Mouse (Mus musculus): ENCODE measurements at regions not wholly inside any gene's neighbourhood (a gene's known extent, or its start where the extent isn't known, plus 50 kb on each side); places are given as distances from the start of the nearest gene placed in this dataset.
A peak's percentile ranks its signal among the peaks of the same experiment; 100 is the strongest.

- DNase-seq, result peak; percentile 23
These were observed 402.8 kb downstream of the Efnb2 start for GRCm38 (mm10) chr8:8258231-8258638.

GRCm38 (mm10) chr8:8256327-8256726 is 404.7 kb downstream of the Efnb2 start:
- no peak for DNase-seq

- DNase-seq, result no peak
These were observed 406.6 kb downstream of the Efnb2 start for GRCm38 (mm10) chr8:8254446-8254845.

GRCm38 (mm10) chr8:8244599-8244998 is 416.4 kb downstream of the Efnb2 start:
- no peak for DNase-seq

GRCm38 (mm10) chr8:8241755-8242501 is 419.1 kb downstream of the Efnb2 start:
- DNase-seq, result no peak

- DNase-seq, result no peak
These were observed 419.9 kb downstream of the Efnb2 start for GRCm38 (mm10) chr8:8241051-8241688.

- peak; percentile 54 for DNase-seq
These were observed 421.6 kb downstream of the Efnb2 start for GRCm38 (mm10) chr8:8239489-8239888.

GRCm38 (mm10) chr8:8238051-8238450 is 423.0 kb downstream of the Efnb2 start:
- DNase-seq, result no peak

- peak; percentile 8 for DNase-seq
These were observed 427.4 kb downstream of the Efnb2 start for GRCm38 (mm10) chr8:8233616-8234015.

- DNase-seq, result no peak
These were observed 427.9 kb downstream of the Efnb2 start for GRCm38 (mm10) chr8:8233156-8233555.

GRCm38 (mm10) chr8:8231996-8232632 is 428.9 kb downstream of the Efnb2 start:
- no peak for DNase-seq

GRCm38 (mm10) chr8:8231308-8231985 is 429.6 kb downstream of the Efnb2 start:
- DNase-seq, result peak; percentile 34

- no peak for DNase-seq
These were observed 435.0 kb downstream of the Efnb2 start for GRCm38 (mm10) chr8:8225994-8226393.

- peak; percentile 63 for DNase-seq
These were observed 435.7 kb downstream of the Efnb2 start for GRCm38 (mm10) chr8:8225175-8225830.

- no peak for DNase-seq
These were observed 440.5 kb downstream of the Efnb2 start for GRCm38 (mm10) chr8:8220395-8221031.

- DNase-seq, result no peak
These were observed 441.2 kb downstream of the Efnb2 start for GRCm38 (mm10) chr8:8219701-8220394.

- DNase-seq, result no peak
These were observed 468.0 kb downstream of the Efnb2 start for GRCm38 (mm10) chr8:8193036-8193435.

GRCm38 (mm10) chr8:8186046-8186445 is 475.0 kb downstream of the Efnb2 start:
- DNase-seq, result no peak

GRCm38 (mm10) chr8:8183233-8183622 is 477.8 kb downstream of the Efnb2 start:
- no peak for DNase-seq

- no peak for DNase-seq
These were observed 478.3 kb downstream of the Efnb2 start for GRCm38 (mm10) chr8:8182616-8183232.

GRCm38 (mm10) chr8:8182108-8182507 is 478.9 kb downstream of the Efnb2 start:
- no peak for DNase-seq
